Mouse (Mus musculus): ENCODE data around the gene Gm28374. TPM values are rescaled to one million over a fixed set of nuclear protein-coding genes. Genes with fewer than 3 reads are reported as not detected.

Gene Gm28374
- total and polyA plus RNA-seq, 2 experiments from 2014 or later, result 1.1 TPM; not detected in 1

DNA sequence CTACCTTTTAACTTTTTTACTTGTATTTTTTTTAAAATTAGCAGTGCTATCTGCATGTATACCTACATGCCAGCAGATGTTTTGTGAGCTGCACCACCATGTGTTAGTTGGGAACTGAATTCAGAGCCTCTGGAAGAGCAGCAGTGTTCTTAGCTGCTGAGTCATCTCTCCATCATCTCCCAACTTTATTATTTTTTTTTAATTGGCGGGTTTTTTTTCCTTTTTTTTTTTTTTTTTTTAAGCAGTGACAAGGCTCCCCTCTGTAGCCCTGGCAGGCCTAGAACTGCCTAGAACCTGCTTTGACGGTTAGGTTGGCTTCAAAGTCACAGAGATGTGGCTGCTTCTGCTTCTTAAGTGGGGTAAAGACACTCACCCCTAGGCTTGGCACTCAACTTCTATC is 42.8 kb upstream of the Gm28374 start:
- no peak for TF ChIP-seq CTCF (IDR thresholded peaks at IDR 0.05)
- ATAC-seq (ENCODE audit: low FRiP score), result no peak
- H3K4me1 ChIP-seq (ENCODE audit: insufficient read depth, low read length), result no peaks in the 10 kb centered on the region
- 61% methylated on average over 2 of the region's 2 CpGs for WGBS
- no peak overlapping the region for H3K9ac ChIP-seq (replicated peaks; ENCODE audit: low read length, poor library complexity, severe bottlenecking)
- H3K36me3 ChIP-seq (ENCODE audit: insufficient read depth, low read length), result peaks cover 20% of the 10 kb centered on the region
- H3K27ac ChIP-seq (ENCODE audit: low read depth, low read length), result no peak overlapping the region
- H3K27me3 ChIP-seq (ENCODE audit: insufficient read depth, low read length), result no peaks in the 10 kb centered on the region
- H3K9me3 ChIP-seq (ENCODE audit: low read length), result no peaks in the 10 kb centered on the region
- no peak overlapping the region for H3K4me3 ChIP-seq (ENCODE audit: low read depth, low read length)
- no peak overlapping the region for H3K4me2 ChIP-seq (ENCODE audit: low read depth, low read length, poor library complexity, severe bottlenecking)
- no peak for DNase-seq (ENCODE audit: low spot score)

DNA sequence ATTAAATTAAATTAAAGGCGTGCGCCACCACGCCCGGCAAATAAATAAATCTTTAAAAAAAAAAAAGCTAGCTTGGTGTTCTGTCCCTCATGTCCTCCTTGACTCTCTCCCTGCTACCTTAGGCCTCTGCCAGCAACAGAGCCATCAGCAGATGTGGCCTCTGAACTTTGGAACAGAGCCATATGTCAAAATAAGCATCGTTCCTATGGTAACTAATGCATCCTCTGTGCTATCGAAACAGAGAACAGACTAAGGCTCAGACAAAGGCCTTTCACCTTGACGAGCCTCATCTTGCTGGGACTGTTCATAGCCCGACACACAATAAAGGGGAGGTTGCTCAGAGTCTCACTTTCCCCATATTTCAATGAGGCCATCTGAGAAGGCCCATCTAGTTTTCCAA is 41.3 kb upstream of the Gm28374 start:
- Histone ChIP-seq H3K36me3 (ENCODE audit: insufficient read depth, low read length) (peaks cover 20% of the 10 kb centered on the region), H3K9me3 (ENCODE audit: low read length) (no peaks in the 10 kb centered on the region), H3K4me3 (ENCODE audit: low read depth, low read length) (no peak overlapping the region), H3K4me2 (ENCODE audit: low read depth, low read length, poor library complexity, severe bottlenecking) (no peak overlapping the region), H3K9ac (replicated peaks; ENCODE audit: low read length, poor library complexity, severe bottlenecking) (no peak overlapping the region), H3K27ac (ENCODE audit: low read depth, low read length) (no peak overlapping the region), H3K4me1 (ENCODE audit: insufficient read depth, low read length) (no peaks in the 10 kb centered on the region; the same call in 1 of the 2 replicates), H3K27me3 (ENCODE audit: insufficient read depth, low read length) (no peaks in the 10 kb centered on the region)
- 80% methylated on average over 8 of the region's 8 CpGs for WGBS
- no peak for ATAC-seq (ENCODE audit: low FRiP score)
- peak; percentile 62 for DNase-seq (ENCODE audit: low spot score)
- no peak for TF ChIP-seq CTCF (IDR thresholded peaks at IDR 0.05)

DNA sequence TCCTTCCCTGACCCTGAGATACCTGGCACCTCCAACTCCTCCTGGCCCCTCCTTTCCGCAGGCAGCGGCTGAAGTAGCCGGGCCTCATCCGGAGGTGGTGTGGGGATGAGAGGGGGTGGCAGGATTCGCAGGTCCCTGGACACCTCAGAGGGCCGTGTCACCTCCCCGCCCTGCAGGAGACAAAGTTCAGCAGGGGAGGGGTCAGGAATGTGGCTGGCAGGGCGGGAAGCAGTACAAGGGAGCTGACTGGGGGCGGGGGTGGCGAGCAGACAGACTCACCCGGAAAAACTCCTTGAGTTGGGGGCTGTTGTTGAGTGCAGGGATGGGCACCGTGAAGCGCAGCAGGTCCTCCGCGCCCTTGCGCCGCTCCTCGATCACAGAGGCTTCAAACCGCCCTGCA is 39.7 kb upstream of the Gm28374 start:
- DNase-seq (ENCODE audit: low spot score) (no peak), ATAC-seq (ENCODE audit: low FRiP score) (no peak)
- Histone ChIP-seq H3K36me3 (ENCODE audit: insufficient read depth, low read length) (peaks cover 20% of the 10 kb centered on the region), H3K27ac (ENCODE audit: low read depth, low read length) (no peak overlapping the region), H3K9ac (replicated peaks; ENCODE audit: low read length, poor library complexity, severe bottlenecking) (0 out of 2 replicates have a peak overlapping the region, but pooled peaks have one; percentile 13), H3K4me3 (ENCODE audit: low read depth, low read length) (no peak overlapping the region), H3K9me3 (ENCODE audit: low read length) (no peaks in the 10 kb centered on the region), H3K4me2 (ENCODE audit: low read depth, low read length, poor library complexity, severe bottlenecking) (no peak overlapping the region), H3K27me3 (ENCODE audit: insufficient read depth, low read length) (no peaks in the 10 kb centered on the region), H3K4me1 (ENCODE audit: insufficient read depth, low read length) (no peaks in the 10 kb centered on the region; the same call in 1 of the 2 replicates)
- 43% methylated on average over 18 of the region's 19 CpGs for WGBS
- no peak for TF ChIP-seq CTCF (IDR thresholded peaks at IDR 0.05)

DNA sequence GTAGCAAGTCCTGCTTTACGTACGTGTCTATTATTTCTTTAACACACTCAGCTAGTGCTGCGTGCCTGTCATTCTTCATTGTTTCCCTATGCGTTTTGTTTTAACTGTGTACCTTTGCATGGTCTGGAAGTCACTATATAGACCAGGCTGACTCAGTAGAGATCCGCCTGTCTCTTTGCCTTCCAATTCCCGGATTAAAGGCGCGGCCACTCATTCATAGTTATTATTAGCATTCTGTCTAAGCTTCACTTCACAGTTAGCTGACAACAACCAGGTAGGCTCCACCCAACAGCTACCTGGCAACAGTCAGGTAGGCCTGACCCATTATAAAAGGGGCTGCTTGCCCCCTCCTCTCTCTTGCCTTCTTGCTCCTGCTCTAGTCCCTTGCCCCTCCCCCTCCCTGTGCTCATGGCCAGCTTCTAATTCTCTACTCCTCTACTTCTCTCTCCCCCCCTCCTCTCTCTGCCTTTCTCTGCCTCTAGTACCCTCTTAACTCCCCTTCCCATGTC is 36.7 kb upstream of the Gm28374 start:
- peak overlapping the region; percentile 84 for H3K4me3 ChIP-seq (ENCODE audit: low read depth, low read length)
- H3K27me3 ChIP-seq (ENCODE audit: insufficient read depth, low read length), result no peaks in the 10 kb centered on the region
- H3K4me1 ChIP-seq (ENCODE audit: insufficient read depth, low read length), result no peaks in the 10 kb centered on the region; the same call in 1 of the 2 replicates
- H3K9me3 ChIP-seq (ENCODE audit: low read length), result no peaks in the 10 kb centered on the region
- H3K27ac ChIP-seq (ENCODE audit: low read depth, low read length), result peak overlapping the region; percentile 92
- DNase-seq (ENCODE audit: low spot score) (no peak), ATAC-seq (ENCODE audit: low FRiP score) (peak; percentile 14)
- WGBS, result 2% methylated on average over 8 of the region's 8 CpGs
- TF ChIP-seq CTCF (IDR thresholded peaks at IDR 0.05), result no peak
- peaks cover 42% of the 10 kb centered on the region for H3K36me3 ChIP-seq (ENCODE audit: insufficient read depth, low read length)
- H3K4me2 ChIP-seq (ENCODE audit: low read depth, low read length, poor library complexity, severe bottlenecking), result peak overlapping the region; percentile 90
- H3K9ac ChIP-seq (replicated peaks; ENCODE audit: low read length, poor library complexity, severe bottlenecking), result peak overlapping the region; percentile 15; the same call in 1 of the 2 replicates

DNA sequence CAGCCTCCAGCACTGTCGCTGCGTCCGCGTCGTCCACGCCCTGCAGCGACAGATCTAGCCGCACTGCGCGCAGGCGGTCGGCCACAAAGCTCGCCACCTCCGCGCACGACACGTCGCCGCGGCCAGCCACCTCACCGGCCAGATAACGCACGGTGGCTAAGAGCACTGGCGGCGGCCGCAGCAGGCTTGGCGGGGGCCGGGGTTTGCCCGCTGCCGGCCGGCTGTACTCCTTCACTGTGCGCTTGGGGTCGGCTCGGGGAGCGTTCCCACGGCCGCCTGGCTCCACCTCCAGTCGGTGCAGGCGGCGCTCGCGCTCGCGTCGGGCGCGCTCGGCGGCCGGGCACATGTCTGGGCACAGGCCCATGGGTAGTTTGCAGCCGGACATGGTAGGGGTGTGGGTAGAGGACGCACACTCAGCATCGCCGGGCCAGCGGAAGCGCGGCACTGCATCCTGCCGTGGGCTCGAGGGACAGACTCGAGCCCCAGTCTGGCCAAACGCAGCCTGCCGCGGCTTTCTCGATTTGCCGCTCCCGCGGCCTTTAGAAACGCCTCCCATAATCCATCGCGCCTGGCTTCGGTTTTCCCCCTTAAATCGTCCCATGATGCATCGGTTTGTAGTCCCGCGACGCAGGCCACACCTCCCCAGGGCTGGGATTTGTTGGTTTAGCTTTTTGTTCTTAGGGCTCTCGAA is 36.1 kb upstream of the Gm28374 start, which contains the start of gene Sac3d1:
Gene Sac3d1, minus strand, starts transcription at position 665 of the 691 bp plus-strand sequence.
- Histone ChIP-seq H3K4me2 (ENCODE audit: low read depth, low read length, poor library complexity, severe bottlenecking) (peak within 1 kb of the TSS; percentile 90), H3K27ac (ENCODE audit: low read depth, low read length) (peak within 1 kb of the TSS; percentile 92), H3K27me3 (ENCODE audit: insufficient read depth, low read length) (no peaks in the 10 kb centered on the region), H3K9ac (replicated peaks; ENCODE audit: low read length, poor library complexity, severe bottlenecking) (peak within 1 kb of the TSS; percentile 86), H3K36me3 (ENCODE audit: insufficient read depth, low read length) (peaks cover 42% of the 10 kb centered on the region), H3K4me3 (ENCODE audit: low read depth, low read length) (peak within 1 kb of the TSS; percentile 84), H3K4me1 (ENCODE audit: insufficient read depth, low read length) (no peaks in the 10 kb centered on the region; the same call in 1 of the 2 replicates), H3K9me3 (ENCODE audit: low read length) (no peaks in the 10 kb centered on the region)
- TF ChIP-seq CTCF (IDR thresholded peaks at IDR 0.05), result no peak
- peak; percentile 98 for DNase-seq (ENCODE audit: low spot score)
- ATAC-seq (ENCODE audit: low FRiP score), result peak; percentile 87
- under 1% methylated on average over 74 of the region's 77 CpGs for WGBS

DNA sequence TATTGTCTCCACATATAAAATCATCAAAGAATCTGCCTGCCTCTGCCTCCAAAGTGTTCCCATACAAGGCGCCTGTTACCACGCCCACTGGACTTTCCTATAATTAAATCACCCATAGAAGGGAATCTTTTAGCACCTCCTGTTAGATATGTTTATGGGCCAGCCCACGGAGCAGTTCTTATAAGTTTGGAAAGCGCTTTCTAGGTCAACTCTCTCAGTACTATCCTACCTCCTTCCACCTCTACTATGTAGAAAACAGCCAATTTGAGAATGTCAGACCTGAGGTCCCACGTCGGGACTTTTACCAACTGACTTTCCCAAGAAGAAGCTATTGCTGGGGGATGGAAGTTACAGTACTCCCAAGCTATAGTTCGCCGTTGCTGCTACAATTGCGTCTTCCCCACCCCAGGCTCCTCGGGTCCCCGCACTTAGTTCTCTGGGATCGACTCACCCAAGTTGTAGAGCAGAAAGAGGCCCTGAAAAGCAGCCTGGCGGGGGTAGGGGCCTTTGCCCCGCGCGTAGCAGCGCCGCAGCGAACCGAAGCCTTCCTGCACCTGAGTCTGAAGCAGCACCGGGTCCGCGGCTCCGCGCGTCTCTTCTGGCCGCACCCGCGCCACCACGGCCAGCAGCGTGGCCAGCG is 35.4 kb upstream of the Gm28374 start:
- Histone ChIP-seq H3K9me3 (ENCODE audit: low read length) (no peaks in the 10 kb centered on the region), H3K4me1 (ENCODE audit: insufficient read depth, low read length) (no peaks in the 10 kb centered on the region; the same call in 1 of the 2 replicates), H3K36me3 (ENCODE audit: insufficient read depth, low read length) (peaks cover 45% of the 10 kb centered on the region), H3K4me2 (ENCODE audit: low read depth, low read length, poor library complexity, severe bottlenecking) (peak overlapping the region; percentile 90), H3K9ac (replicated peaks; ENCODE audit: low read length, poor library complexity, severe bottlenecking) (peak overlapping the region; percentile 86), H3K4me3 (ENCODE audit: low read depth, low read length) (peak overlapping the region; percentile 84), H3K27ac (ENCODE audit: low read depth, low read length) (peak overlapping the region; percentile 92), H3K27me3 (ENCODE audit: insufficient read depth, low read length) (no peaks in the 10 kb centered on the region)
- ATAC-seq (ENCODE audit: low FRiP score) (no peak), DNase-seq (ENCODE audit: low spot score) (no peak)
- 6% methylated on average over 32 of the region's 32 CpGs for WGBS
- TF ChIP-seq CTCF (IDR thresholded peaks at IDR 0.05), result no peak

All from midbrain, postnatal 0 days (tissue).